Mouse (Mus musculus) frontal cortex, adult (tissue): ENCODE results near the gene Atp6v0b.

Experiments
- ATAC-seq: cut with Nextera tagmentation; 2 replicates; pipeline ENCODE4 v1.9.2; 2017; ENCODE audit warnings: mild to moderate bottlenecking, moderate library complexity, mixed read lengths; ENCODE audit not compliant: low TSS enrichment

The Atp6v0b gene

GRCm38 (mm10) chr4:117887133-117887532 is at the start of gene Atp6v0b:
Atp6v0b (minus strand) TSS chr4:117887333.
- ATAC-seq, result peak; percentile 63

- ATAC-seq, result no peak
Measured at GRCm38 (mm10) chr4:117934081-117934480, 46.9 kb upstream of the Atp6v0b start.

GRCm38 (mm10) chr4:117933248-117933647 is 46.1 kb upstream of the Atp6v0b start:
- no peak for ATAC-seq

GRCm38 (mm10) chr4:117929391-117929881 is 42.3 kb upstream of the Atp6v0b start, which contains the start of gene Artn:
Artn (minus strand) TSS chr4:117929763.
- no peak for ATAC-seq

- peak; percentile 69; the same call in 1 of the 2 replicates for ATAC-seq
Measured at GRCm38 (mm10) chr4:117928699-117929241, 41.6 kb upstream of the Atp6v0b start.

- ATAC-seq, result 0 out of 2 replicates have a peak, but pooled peaks have one; percentile 47
Measured at GRCm38 (mm10) chr4:117928234-117928633, 41.1 kb upstream of the Atp6v0b start.

- ATAC-seq, result peak; percentile 68
Measured at GRCm38 (mm10) chr4:117926545-117927482, 39.7 kb upstream of the Atp6v0b start.

GRCm38 (mm10) chr4:117924916-117925315 is 37.8 kb upstream of the Atp6v0b start:
- ATAC-seq, result no peak

GRCm38 (mm10) chr4:117923450-117923849 is 36.3 kb upstream of the Atp6v0b start:
- ATAC-seq, result no peak

GRCm38 (mm10) chr4:117921358-117921757 is 34.2 kb upstream of the Atp6v0b start:
- ATAC-seq, result no peak

- ATAC-seq, result no peak
Measured at GRCm38 (mm10) chr4:117918762-117919161, 31.6 kb upstream of the Atp6v0b start.

GRCm38 (mm10) chr4:117918261-117918660 is 31.1 kb upstream of the Atp6v0b start:
- no peak for ATAC-seq

GRCm38 (mm10) chr4:117917847-117918246 is 30.7 kb upstream of the Atp6v0b start:
- ATAC-seq, result no peak

GRCm38 (mm10) chr4:117917402-117917801 is 30.3 kb upstream of the Atp6v0b start:
- ATAC-seq, result no peak

GRCm38 (mm10) chr4:117916386-117916785 is 29.3 kb upstream of the Atp6v0b start:
- no peak for ATAC-seq

GRCm38 (mm10) chr4:117915489-117916105 is 28.5 kb upstream of the Atp6v0b start:
- peak; percentile 36; the same call in 1 of the 2 replicates for ATAC-seq

GRCm38 (mm10) chr4:117914591-117915442 is 27.7 kb upstream of the Atp6v0b start, which contains the start of gene Ipo13:
Ipo13 (minus strand) TSS chr4:117914999.
- ATAC-seq, result peak; percentile 85

GRCm38 (mm10) chr4:117914031-117914430 is 26.9 kb upstream of the Atp6v0b start:
- ATAC-seq, result 0 out of 2 replicates have a peak, but pooled peaks have one; percentile 2

GRCm38 (mm10) chr4:117913421-117913820 is 26.3 kb upstream of the Atp6v0b start:
- no peak for ATAC-seq

- ATAC-seq, result no peak
Measured at GRCm38 (mm10) chr4:117912685-117913273, 25.6 kb upstream of the Atp6v0b start.

- no peak for ATAC-seq
Measured at GRCm38 (mm10) chr4:117912131-117912561, 25.0 kb upstream of the Atp6v0b start.
